Mouse (Mus musculus): ENCODE results near the gene Clp1. TPM values are rescaled to one million over a fixed set of nuclear protein-coding genes. Genes with fewer than 3 reads are reported as not detected.

Gene Clp1
- total RNA-seq (2021), result 1 to 10 TPM; 6.7 TPM
- long read RNA-seq, experiment 1, transcript Clp1-201 (3 exons, 1,912 nt), result major isoform, 9 of 11 reads
- long read RNA-seq, experiment 1, partial matches to known transcripts, result 1 of 11 reads
- long read RNA-seq, experiment 1, other reads (novel, unspliced or antisense), result 0 of 11 reads
- long read RNA-seq, experiment 2, transcript Clp1-201 (3 exons, 1,912 nt), result major isoform, 10 of 11 reads
- long read RNA-seq, experiment 2, partial matches to known transcripts, result 0 of 11 reads
- long read RNA-seq, experiment 2, other reads (novel, unspliced or antisense), result 1 of 11 reads

- peak; percentile 88 to 97 for DNase-seq (ENCODE audit: low spot score in 2 of 2)
These were observed at the start of gene Clp1 for GRCm38 (mm10) chr2:84727172-84727858. Gene Clp1 (minus strand): TSS chr2:84727350.

- DNase-seq (ENCODE audit: low spot score in 2 of 2), result no peak
These were observed 48.5 kb upstream of the Clp1 start for GRCm38 (mm10) chr2:84775665-84776064.

- DNase-seq (ENCODE audit: low spot score in 2 of 2), result no peak
These were observed 48.1 kb upstream of the Clp1 start, which contains the start of gene Serping1 for GRCm38 (mm10) chr2:84775241-84775640. Gene Serping1 (minus strand): TSS chr2:84775444.

- DNase-seq (ENCODE audit: low spot score in 2 of 2), result peak; percentile 11 to 14
These were observed 47.6 kb upstream of the Clp1 start for GRCm38 (mm10) chr2:84774751-84775150.

- no peak for DNase-seq (ENCODE audit: low spot score in 2 of 2)
These were observed 46.0 kb upstream of the Clp1 start for GRCm38 (mm10) chr2:84773195-84773594.

GRCm38 (mm10) chr2:84772454-84772853, 45.3 kb upstream of the Clp1 start:
- no peak for DNase-seq (ENCODE audit: low spot score in 2 of 2)

- no peak for DNase-seq (ENCODE audit: low spot score in 2 of 2)
These were observed 43.4 kb upstream of the Clp1 start for GRCm38 (mm10) chr2:84770501-84770900.

GRCm38 (mm10) chr2:84762818-84763217, 35.7 kb upstream of the Clp1 start:
- DNase-seq (ENCODE audit: low spot score in 2 of 2), result no peak

- no peak for DNase-seq (ENCODE audit: low spot score in 2 of 2)
These were observed 35.1 kb upstream of the Clp1 start for GRCm38 (mm10) chr2:84762295-84762694.

- DNase-seq (ENCODE audit: low spot score in 2 of 2), result no peak
These were observed 34.7 kb upstream of the Clp1 start for GRCm38 (mm10) chr2:84761840-84762239.

- no peak for DNase-seq (ENCODE audit: low spot score in 2 of 2)
These were observed 34.2 kb upstream of the Clp1 start for GRCm38 (mm10) chr2:84761309-84761708.

- DNase-seq (ENCODE audit: low spot score in 2 of 2), result no peak
These were observed 33.6 kb upstream of the Clp1 start for GRCm38 (mm10) chr2:84760777-84761176.

- peak in 1 of 2 experiments; percentile 18 for DNase-seq (ENCODE audit: low spot score in 2 of 2)
These were observed 31.5 kb upstream of the Clp1 start for GRCm38 (mm10) chr2:84758542-84759127.

- no peak for DNase-seq (ENCODE audit: low spot score in 2 of 2)
These were observed 30.0 kb upstream of the Clp1 start for GRCm38 (mm10) chr2:84757026-84757682.

- DNase-seq (ENCODE audit: low spot score in 2 of 2), result no peak
These were observed 29.1 kb upstream of the Clp1 start for GRCm38 (mm10) chr2:84756245-84756644.

- no peak for DNase-seq (ENCODE audit: low spot score in 2 of 2)
These were observed 23.0 kb upstream of the Clp1 start for GRCm38 (mm10) chr2:84750115-84750514.

- no peak for DNase-seq (ENCODE audit: low spot score in 2 of 2)
These were observed 17.0 kb upstream of the Clp1 start for GRCm38 (mm10) chr2:84744126-84744525.

- peak; percentile 63 to 85 for DNase-seq (ENCODE audit: low spot score in 2 of 2)
These were observed 16.4 kb upstream of the Clp1 start, which contains the start of gene Gm19426 for GRCm38 (mm10) chr2:84743561-84743960. Gene Gm19426 (minus strand): TSS chr2:84743655.

GRCm38 (mm10) chr2:84742451-84743283, 15.5 kb upstream of the Clp1 start:
- DNase-seq (ENCODE audit: low spot score in 2 of 2), result peak; percentile 32 to 48

- DNase-seq (ENCODE audit: low spot score in 2 of 2), result peak in 1 of 2 experiments; percentile 27
These were observed 14.8 kb upstream of the Clp1 start for GRCm38 (mm10) chr2:84741841-84742450.
